Mouse (Mus musculus): ENCODE results near the gene F2rl3.

GRCm38 (mm10) chr8:72761322-72762051, at the start of gene F2rl3:
- no peak for TF ChIP-seq CTCF (IDR thresholded peaks at IDR 0.05; ENCODE audit: borderline replicate concordance, control insufficient read depth, extremely low read depth, insufficient read depth, low read length, poor library complexity)
- no peak for TF ChIP-seq POLR2A (IDR thresholded peaks at IDR 0.05; ENCODE audit: control insufficient read depth, extremely low read depth, insufficient read depth, low read length, poor library complexity)
